Mouse (Mus musculus) cortical plate, adult 2 months (tissue): Measurements from ENCODE around the gene Dera. TPM values are rescaled to one million over a fixed set of nuclear protein-coding genes. Genes with fewer than 3 reads are reported as not detected.

Source experiments
- H3K27ac ChIP-seq: fragments of 200-500 bp; 2 replicates; pipeline ENCODE4 v1.5.1; 2012; ENCODE audit warnings: low read length, control low read depth, inconsistent platforms; ENCODE audit not compliant: insufficient read depth
- H3K4me1 ChIP-seq: fragments of 200-500 bp; 2 replicates; pipeline ENCODE4 v1.6.1; 2011; ENCODE audit warnings: low read length; ENCODE audit not compliant: control insufficient read depth, insufficient read depth
- H3K4me3 ChIP-seq: fragments of 200-500 bp; 2 replicates; pipeline ENCODE4 v1.5.1; 2011; ENCODE audit warnings: mild to moderate bottlenecking, low read length, control low read depth; ENCODE audit not compliant: insufficient read depth
- CTCF ChIP-seq: fragments of 200-500 bp; IDR thresholded peaks from 2 replicates; pipeline ENCODE4 v1.5.1; 2011; ENCODE audit warnings: mild to moderate bottlenecking, control low read depth, low read length; ENCODE audit not compliant: insufficient read depth; ENCODE audit errors: extremely low read depth
- POLR2A ChIP-seq: fragments of 200-500 bp; IDR thresholded peaks from 2 replicates; pipeline ENCODE4 v1.6.1; 2011; ENCODE audit warnings: mild to moderate bottlenecking, low read length, control low read depth; ENCODE audit not compliant: insufficient read depth; ENCODE audit errors: extremely low read depth
- polyA plus RNA-seq: library from polyadenylated mRNA; depleted of rRNA; stranded (reverse); fragments of >200 nt; gene quantifications from 2 replicates; pipeline ENCODE4 v1.2.3, GENCODE M21; 2012

Dera gene
- polyA plus RNA-seq, 1 experiment: 4.0 TPM

GRCm38 (mm10) chr6:137734460-137734845, 19.9 kb upstream of the Dera start:
- TF ChIP-seq CTCF (no peak), POLR2A (no peak)
- H3K4me1 ChIP-seq: peaks cover 7% of the 10 kb centered on the region
- peak overlapping the region; percentile 91 for H3K27ac ChIP-seq
- peak overlapping the region; percentile 73 for H3K4me3 ChIP-seq

GRCm38 (mm10) chr6:137734846-137735609, 19.3 kb upstream of the Dera start, which contains the start of gene Strap:
TSS of gene Strap (plus strand) at chr6:137735078.
- Histone ChIP-seq H3K4me1 (peaks cover 7% of the 10 kb centered on the region), H3K4me3 (peak within 1 kb of the TSS; percentile 73), H3K27ac (peak within 1 kb of the TSS; percentile 91)
- TF ChIP-seq CTCF: no peak
- TF ChIP-seq POLR2A: peak; percentile 94

- Histone ChIP-seq H3K4me1 (peaks cover 7% of the 10 kb centered on the region), H3K4me3 (peak overlapping the region; percentile 73), H3K27ac (no peak overlapping the region)
- TF ChIP-seq POLR2A (no peak), CTCF (no peak)
These were observed 18.6 kb upstream of the Dera start for GRCm38 (mm10) chr6:137735671-137736238.

GRCm38 (mm10) chr6:137740972-137741371, 13.4 kb upstream of the Dera start:
- H3K4me1 ChIP-seq: peaks cover 5% of the 10 kb centered on the region
- no peak overlapping the region for H3K4me3 ChIP-seq
- TF ChIP-seq CTCF (no peak), POLR2A (no peak)
- no peak overlapping the region for H3K27ac ChIP-seq

- Histone ChIP-seq H3K4me1 (peaks cover 1% of the 10 kb centered on the region; the same call in 1 of the 2 replicates), H3K27ac (no peak overlapping the region), H3K4me3 (no peak overlapping the region)
- TF ChIP-seq CTCF: no peak
- TF ChIP-seq POLR2A: no peak
These were observed 9.6 kb upstream of the Dera start for GRCm38 (mm10) chr6:137744700-137745099.

- H3K4me3 ChIP-seq: no peak overlapping the region
- TF ChIP-seq CTCF (peak; percentile 41; the same call in 1 of the 2 replicates), POLR2A (no peak)
- peaks cover 1% of the 10 kb centered on the region; the same call in 1 of the 2 replicates for H3K4me1 ChIP-seq
- no peak overlapping the region for H3K27ac ChIP-seq
These were observed 7.0 kb upstream of the Dera start for GRCm38 (mm10) chr6:137747174-137747928.

GRCm38 (mm10) chr6:137751551-137752274, 2.6 kb upstream of the Dera start:
- no peak for TF ChIP-seq CTCF
- no peak for TF ChIP-seq POLR2A
- peaks cover 1% of the 10 kb centered on the region; the same call in 1 of the 2 replicates for H3K4me1 ChIP-seq
- H3K27ac ChIP-seq: no peak overlapping the region
- H3K4me3 ChIP-seq: no peak overlapping the region

- H3K4me1 ChIP-seq: no peaks in the 10 kb centered on the region; the same call in 1 of the 2 replicates
- TF ChIP-seq CTCF (no peak), POLR2A (no peak)
- H3K27ac ChIP-seq: no peak overlapping the region
- no peak overlapping the region for H3K4me3 ChIP-seq
These were observed 2.1 kb upstream of the Dera start for GRCm38 (mm10) chr6:137752275-137752655.

- H3K27ac ChIP-seq: no peak overlapping the region
- no peak for TF ChIP-seq POLR2A
- no peak for TF ChIP-seq CTCF
- no peaks in the 10 kb centered on the region for H3K4me1 ChIP-seq
- H3K4me3 ChIP-seq: peak overlapping the region; percentile 50
These were observed 499 bp downstream of the Dera start for GRCm38 (mm10) chr6:137754857-137755232.
